Mouse (Mus musculus): ENCODE measurements at regions not wholly inside any gene's neighbourhood (a gene's known extent, or its start where the extent isn't known, plus 50 kb on each side); places are given as distances from the start of the nearest gene placed in this dataset.

GRCm38 (mm10) chr15:15443271-15443670 lies 1285.3 kb upstream of the Cdh9 start:
- in situ Hi-C loops (cut with MboI, MseI) = no loop called here

GRCm38 (mm10) chr15:15477702-15478101 lies 1250.9 kb upstream of the Cdh9 start:
- in situ Hi-C loops (cut with MboI, MseI) = no loop called here

- in situ Hi-C loops (cut with MboI, MseI) = no loop called here
Observed at GRCm38 (mm10) chr15:15500276-15500675, 1228.3 kb upstream of the Cdh9 start.

- in situ Hi-C loops (cut with MboI, MseI) = no loop called here
Observed at GRCm38 (mm10) chr15:15538944-15539343, 1189.6 kb upstream of the Cdh9 start.

GRCm38 (mm10) chr15:15559148-15559752 lies 1169.3 kb upstream of the Cdh9 start:
- in situ Hi-C loops (cut with MboI, MseI) = loop anchor here in 1 of 2 experiments (10.0 kb wide), 1 partner anchor 1316 kb away; no protein-coding TSS in a partner anchor

GRCm38 (mm10) chr15:15582300-15582880 lies 1146.2 kb upstream of the Cdh9 start:
- in situ Hi-C loops (cut with MboI, MseI) = no loop called here

GRCm38 (mm10) chr15:15617976-15618375 lies 1110.6 kb upstream of the Cdh9 start:
- in situ Hi-C loops (cut with MboI, MseI) = no loop called here

GRCm38 (mm10) chr15:15629304-15629703 lies 1099.3 kb upstream of the Cdh9 start:
- in situ Hi-C loops (cut with MboI, MseI) = no loop called here

GRCm38 (mm10) chr15:15630283-15630682 lies 1098.3 kb upstream of the Cdh9 start:
- in situ Hi-C loops (cut with MboI, MseI) = no loop called here

- in situ Hi-C loops (cut with MboI, MseI) = no loop called here
Observed at GRCm38 (mm10) chr15:15637130-15637529, 1091.4 kb upstream of the Cdh9 start.

- in situ Hi-C loops (cut with MboI, MseI) = no loop called here
Observed at GRCm38 (mm10) chr15:15648734-15649133, 1079.8 kb upstream of the Cdh9 start.

GRCm38 (mm10) chr15:15666744-15667143 lies 1061.8 kb upstream of the Cdh9 start:
- in situ Hi-C loops (cut with MboI, MseI) = no loop called here

GRCm38 (mm10) chr15:15692713-15693112 lies 1035.8 kb upstream of the Cdh9 start:
- in situ Hi-C loops (cut with MboI, MseI) = no loop called here

- in situ Hi-C loops (cut with MboI, MseI) = no loop called here
Observed at GRCm38 (mm10) chr15:15716694-15717093, 1011.9 kb upstream of the Cdh9 start.

- in situ Hi-C loops (cut with MboI, MseI) = no loop called here
Observed at GRCm38 (mm10) chr15:15741987-15742386, 986.6 kb upstream of the Cdh9 start.

- in situ Hi-C loops (cut with MboI, MseI) = no loop called here
Observed at GRCm38 (mm10) chr15:15743011-15743410, 985.5 kb upstream of the Cdh9 start.
